Mouse (Mus musculus): ENCODE data around the gene Pi4kb.
"Not testable (repeated sequence)": the region's sequence is repeated elsewhere in the genome, so short reads cannot be mapped to it uniquely, and the experiment has no call there.

Pi4kb gene

GRCm38 (mm10) chr3:94974528-94975422 lies at the start of gene Pi4kb:
Gene Pi4kb (plus strand): TSS chr3:94974731.
- DNase-seq, result peak; percentile 90 to 92

GRCm38 (mm10) chr3:94926301-94926736 lies 48.2 kb upstream of the Pi4kb start:
- DNase-seq, result not testable (repeated sequence)

- DNase-seq, result not testable (repeated sequence)
Observed at GRCm38 (mm10) chr3:94928979-94929378, 45.6 kb upstream of the Pi4kb start.

GRCm38 (mm10) chr3:94930386-94931266 lies 43.9 kb upstream of the Pi4kb start:
- peak; percentile 62 to 73 for DNase-seq

GRCm38 (mm10) chr3:94931427-94932082 lies 43.0 kb upstream of the Pi4kb start:
- not testable (repeated sequence) for DNase-seq

- DNase-seq, result not testable (repeated sequence)
Observed at GRCm38 (mm10) chr3:94932279-94932678, 42.3 kb upstream of the Pi4kb start.

- DNase-seq, result peak; percentile 90 to 93
Observed at GRCm38 (mm10) chr3:94932809-94933564, 41.5 kb upstream of the Pi4kb start, which contains the start of gene Selenbp1. Gene Selenbp1 (plus strand): TSS chr3:94933056.

GRCm38 (mm10) chr3:94933604-94934003 lies 40.9 kb upstream of the Pi4kb start:
- not testable (repeated sequence) for DNase-seq

GRCm38 (mm10) chr3:94934564-94934963 lies 40.0 kb upstream of the Pi4kb start:
- not testable (repeated sequence) for DNase-seq

- peak; percentile 81 to 84 for DNase-seq
Observed at GRCm38 (mm10) chr3:94935332-94935731, 39.2 kb upstream of the Pi4kb start.

- not testable (repeated sequence) for DNase-seq
Observed at GRCm38 (mm10) chr3:94936147-94936546, 38.4 kb upstream of the Pi4kb start.

- not testable (repeated sequence) for DNase-seq
Observed at GRCm38 (mm10) chr3:94937194-94937593, 37.3 kb upstream of the Pi4kb start.

- DNase-seq, result peak in 1 of 2 experiments; percentile 55
Observed at GRCm38 (mm10) chr3:94940033-94940432, 34.5 kb upstream of the Pi4kb start.

- not testable (repeated sequence) for DNase-seq
Observed at GRCm38 (mm10) chr3:94942211-94942967, 32.1 kb upstream of the Pi4kb start.

- peak; percentile 40 to 60 for DNase-seq
Observed at GRCm38 (mm10) chr3:94943706-94944105, 30.8 kb upstream of the Pi4kb start.

GRCm38 (mm10) chr3:94948066-94948614 lies 26.4 kb upstream of the Pi4kb start:
- no peak for DNase-seq

GRCm38 (mm10) chr3:94949645-94950044 lies 24.9 kb upstream of the Pi4kb start:
- no peak for DNase-seq

- DNase-seq, result peak; percentile 56 to 74
Observed at GRCm38 (mm10) chr3:94952806-94953205, 21.7 kb upstream of the Pi4kb start.

- no peak for DNase-seq
Observed at GRCm38 (mm10) chr3:94953384-94953763, 21.2 kb upstream of the Pi4kb start.

GRCm38 (mm10) chr3:94953764-94954616 lies 20.5 kb upstream of the Pi4kb start, which contains the start of gene Rfx5:
Gene Rfx5 (plus strand): TSS chr3:94954075.
- DNase-seq, result peak; percentile 88 to 94

Measured in kidney, postnatal 4 days (tissue).